Comparison of ENCODE assay signal across 8 mouse cellular contexts in genomic region chr12:34527761-34528160, GRCm38 (mm10).
DNase-seq lines count a peak whose midpoint lies in the region; ATAC-seq and TF ChIP-seq lines count a peak whose summit lies in the region.

No protein-coding gene starts in this region.

- no peak for ATAC-seq in heart, embryonic 11.5 days (replicated peaks; ENCODE audit: insufficient number of reproducible peaks, low FRiP score, low TSS enrichment)
- no peak for ATAC-seq in heart, postnatal 0 days (ENCODE audit: insufficient read depth, low read depth)
- ATAC-seq in midbrain, embryonic 14.5 days (ENCODE audit: low FRiP score, low TSS enrichment) = no peak
- ATAC-seq in liver, embryonic 12.5 days = no peak

- peak overlapping the region; percentile 92 for H3K27ac ChIP-seq in heart, embryonic 11.5 days (ENCODE audit: low read depth, low read length)
- H3K27ac ChIP-seq in heart, postnatal 0 days (ENCODE audit: low read depth) = peak overlapping the region; percentile 90
- peak overlapping the region; percentile 72; the same call in 1 of the 2 replicates for H3K27ac ChIP-seq in midbrain, embryonic 14.5 days (replicated peaks; ENCODE audit: low read depth, low read length)
- H3K27ac ChIP-seq in liver, embryonic 12.5 days = no peak overlapping the region

- TF ChIP-seq CTCF in brain, embryonic 14.5 days (IDR thresholded peaks at IDR 0.05; ENCODE audit: borderline replicate concordance, extremely low read depth, insufficient read depth, insufficient read length) = no peak
- TF ChIP-seq CTCF in heart, postnatal 0 days (IDR thresholded peaks at IDR 0.05; ENCODE audit: low read depth) = no peak

- TF ChIP-seq POLR2A in brain, embryonic 14.5 days (IDR thresholded peaks at IDR 0.05; ENCODE audit: borderline replicate concordance, extremely low read depth, insufficient read depth, insufficient read length, poor library complexity, severe bottlenecking) = no peak

- H3K9ac ChIP-seq in heart, embryonic 11.5 days (ENCODE audit: low read depth, low read length) = peak overlapping the region; percentile 68
- peak overlapping the region; percentile 44 for H3K9ac ChIP-seq in heart, postnatal 0 days (replicated peaks; ENCODE audit: low read depth, low read length)
- peak overlapping the region; percentile 36; the same call in 1 of the 2 replicates for H3K9ac ChIP-seq in midbrain, embryonic 14.5 days (replicated peaks; ENCODE audit: low read length)
- H3K9ac ChIP-seq in liver, embryonic 12.5 days = no peak overlapping the region

- no peaks in the 10 kb centered on the region for H3K36me3 ChIP-seq in heart, embryonic 11.5 days (ENCODE audit: control insufficient read depth, insufficient read depth, low read length)
- H3K36me3 ChIP-seq in heart, postnatal 0 days (replicated peaks; ENCODE audit: control insufficient read depth, insufficient read depth, low read length) = no peaks in the 10 kb centered on the region
- H3K36me3 ChIP-seq in midbrain, embryonic 14.5 days (ENCODE audit: control insufficient read depth, insufficient read depth, low read length) = no peaks in the 10 kb centered on the region
- H3K36me3 ChIP-seq in liver, embryonic 12.5 days = no peaks in the 10 kb centered on the region

- no peaks in the 10 kb centered on the region for H3K9me3 ChIP-seq in heart, embryonic 11.5 days (replicated peaks; ENCODE audit: control insufficient read depth, low read length)
- no peaks in the 10 kb centered on the region for H3K9me3 ChIP-seq in heart, postnatal 0 days (replicated peaks; ENCODE audit: control insufficient read depth, low read length)
- no peaks in the 10 kb centered on the region for H3K9me3 ChIP-seq in midbrain, embryonic 14.5 days (ENCODE audit: control insufficient read depth, low read length)
- no peaks in the 10 kb centered on the region for H3K9me3 ChIP-seq in liver, embryonic 12.5 days (replicated peaks)

- no peaks in the 10 kb centered on the region for H3K27me3 ChIP-seq in heart, embryonic 11.5 days (ENCODE audit: control insufficient read depth, insufficient read depth, low read length)
- H3K27me3 ChIP-seq in heart, postnatal 0 days (ENCODE audit: control insufficient read depth, insufficient read depth, low read length) = no peaks in the 10 kb centered on the region
- H3K27me3 ChIP-seq in midbrain, embryonic 14.5 days (ENCODE audit: control insufficient read depth, insufficient read depth, low read length) = no peaks in the 10 kb centered on the region
- no peaks in the 10 kb centered on the region for H3K27me3 ChIP-seq in liver, embryonic 12.5 days (replicated peaks)

- 0 out of 2 replicates have a peak, but pooled peaks cover 4% of the 10 kb centered on the region for H3K4me1 ChIP-seq in heart, embryonic 11.5 days (ENCODE audit: control insufficient read depth, insufficient read depth, low read length)
- peaks cover 22% of the 10 kb centered on the region; the same call in 1 of the 2 replicates for H3K4me1 ChIP-seq in heart, postnatal 0 days (ENCODE audit: control insufficient read depth, insufficient read depth)
- peaks cover 40% of the 10 kb centered on the region for H3K4me1 ChIP-seq in midbrain, embryonic 14.5 days (ENCODE audit: control insufficient read depth, insufficient read depth, low read length)
- no peaks in the 10 kb centered on the region for H3K4me1 ChIP-seq in liver, embryonic 12.5 days

- no peak for TF ChIP-seq EP300 in heart, postnatal 0 days (IDR thresholded peaks at IDR 0.05; ENCODE audit: low read depth)

- WGBS in heart, embryonic 11.5 days (ENCODE audit: insufficient replicate concordance) = 55% methylated on average over 4 of the region's 4 CpGs
- 39% methylated on average over 4 of the region's 4 CpGs for WGBS in heart, postnatal 0 days
- 48% methylated on average over 4 of the region's 4 CpGs for WGBS in midbrain, embryonic 14.5 days
- 69% methylated on average over 4 of the region's 4 CpGs for WGBS in liver, embryonic 12.5 days (ENCODE audit: insufficient replicate concordance)

- peak overlapping the region; percentile 51 for H3K4me3 ChIP-seq in heart, embryonic 11.5 days (ENCODE audit: low read depth, low read length)
- H3K4me3 ChIP-seq in heart, postnatal 0 days (ENCODE audit: low read depth, low read length) = peak overlapping the region; percentile 58
- peak overlapping the region; percentile 31 for H3K4me3 ChIP-seq in midbrain, embryonic 14.5 days (replicated peaks; ENCODE audit: low read depth, low read length)
- H3K4me3 ChIP-seq in liver, embryonic 12.5 days = no peak overlapping the region

- DNase-seq in heart, adult 11 months = no peak
- peak; percentile 59 for DNase-seq in brain, embryonic 14.5 days (ENCODE audit: low read depth)
- DNase-seq in heart, postnatal 0 days (ENCODE audit: low spot score) = peak; percentile 32
- DNase-seq in midbrain, embryonic 14.5 days = no peak
- no peak for DNase-seq in gastrocnemius, postnatal 4 days (ENCODE audit: low spot score in 2 of 2)
- no peak for DNase-seq in kidney, postnatal 14 days

- H3K4me2 ChIP-seq in heart, embryonic 11.5 days = peak overlapping the region; percentile 55
- H3K4me2 ChIP-seq in heart, postnatal 0 days (ENCODE audit: low read depth, low read length) = peak overlapping the region; percentile 60
- peak overlapping the region; percentile 54 for H3K4me2 ChIP-seq in midbrain, embryonic 14.5 days (ENCODE audit: low read length)
- H3K4me2 ChIP-seq in liver, embryonic 12.5 days = no peak overlapping the region

Comparison
In these comparisons a context has a peak if more than half of its experiments do, and no peak if none do; other contexts are left out.
1. DNase-seq: peak in brain, embryonic 14.5 days (single experiment) and heart, postnatal 0 days (single experiment); none in heart, adult 11 months (single experiment), midbrain, embryonic 14.5 days (single experiment), gastrocnemius, postnatal 4 days (0 of 2) and kidney, postnatal 14 days (single experiment).